Mouse (Mus musculus) cerebellum, postnatal 14 days (tissue): ENCODE measurements around the gene Acox3.

ENCODE experiments used
- DNase-seq, 2 experiments: peaks; one replicate each; pipeline ENCODE4 v3.0.0; 2021; ENCODE audit warnings: mixed read lengths in 2 of 2

Gene Acox3

GRCm38 (mm10) chr5:35653743-35654395, 71.0 kb downstream of the Acox3 start:
- DNase-seq, result no peak

- DNase-seq, result no peak
Observed at GRCm38 (mm10) chr5:35655753-35656485, 73.1 kb downstream of the Acox3 start.

- no peak for DNase-seq
Observed at GRCm38 (mm10) chr5:35659503-35659902, 76.7 kb downstream of the Acox3 start.

- DNase-seq, result no peak
Observed at GRCm38 (mm10) chr5:35661210-35661609, 78.4 kb downstream of the Acox3 start.

- DNase-seq, result peak in 1 of 2 experiments; percentile 36
Observed at GRCm38 (mm10) chr5:35662021-35662545, 79.2 kb downstream of the Acox3 start.
